Mouse (Mus musculus): ENCODE measurements at regions not wholly inside any gene's neighbourhood (a gene's known extent, or its start where the extent isn't known, plus 50 kb on each side); places are given as distances from the start of the nearest gene placed in this dataset.
A peak's percentile ranks its signal among the peaks of the same experiment; 100 is the strongest.

DNA sequence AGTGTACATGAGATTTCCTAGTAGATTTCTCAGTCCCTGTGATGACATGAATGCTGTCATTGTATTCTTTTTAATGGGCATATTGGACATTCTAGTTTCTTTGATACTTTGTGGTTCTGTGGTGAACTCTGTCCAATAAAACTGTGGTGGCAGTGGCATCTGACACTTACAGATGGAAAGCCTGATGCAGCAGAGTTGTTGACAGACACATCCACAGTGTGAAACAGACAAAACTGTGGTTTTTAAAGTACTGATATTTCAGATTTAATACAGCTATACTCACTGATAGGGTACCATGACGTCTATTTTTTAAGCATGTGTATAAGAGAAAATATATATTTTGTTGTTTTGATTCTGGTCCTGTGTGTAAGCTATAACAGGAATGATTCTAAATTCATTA lies 818.0 kb downstream of the Trim52 start:
- no peak for DNase-seq
- intact Hi-C loops (cut with DNase I; ENCODE audit: low total_unique reads) = no loop called here

DNA sequence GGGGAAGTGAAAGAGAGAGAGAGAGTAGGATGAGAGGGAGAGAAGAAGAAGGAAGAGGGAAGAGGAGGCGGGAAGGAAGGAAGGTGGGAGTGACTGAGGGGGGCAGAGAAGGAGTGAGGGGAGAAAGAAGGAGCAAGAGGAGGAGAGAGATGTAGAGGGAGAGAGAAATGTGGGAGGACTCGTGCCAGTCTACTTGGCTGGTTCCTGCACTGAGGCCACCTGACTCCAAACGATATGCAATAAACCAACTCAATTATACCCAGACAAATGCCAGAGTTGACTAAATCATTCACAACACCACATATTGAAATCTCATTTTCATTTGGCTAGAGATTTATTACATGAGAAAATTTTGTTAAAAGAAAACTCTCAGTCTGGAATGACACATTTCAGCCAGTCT lies 818.4 kb downstream of the Trim52 start:
- intact Hi-C loops (cut with DNase I; ENCODE audit: low total_unique reads) = no loop called here
- DNase-seq = no peak

DNA sequence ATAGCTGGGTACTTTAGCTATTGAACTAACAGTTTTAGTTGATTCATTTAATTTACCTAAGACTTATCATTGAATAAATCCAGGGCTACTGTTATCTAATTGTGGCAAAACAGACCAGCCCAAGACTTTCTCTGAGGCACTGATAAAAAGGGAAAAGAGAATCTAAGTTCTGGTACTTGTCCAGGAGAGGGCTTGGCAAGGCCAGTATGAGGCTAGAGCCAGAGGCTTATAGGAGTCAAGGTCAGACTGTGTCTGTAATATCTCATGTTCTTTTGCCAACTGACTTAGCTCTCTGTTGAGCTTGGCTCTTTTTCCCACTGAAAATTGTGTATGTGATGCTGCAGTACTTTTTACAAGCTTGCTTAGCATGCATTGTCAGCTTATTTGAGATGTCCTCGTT lies 839.3 kb downstream of the Trim52 start:
- peak; percentile 3 for DNase-seq

GRCm38 (mm10) chr14:106977958-106978357 lies 872.0 kb downstream of the Trim52 start:
- DNase-seq = no peak
- intact Hi-C loops (cut with DNase I; ENCODE audit: low total_unique reads) = no loop called here

More for the DNA sequence above, 839.3 kb downstream of the Trim52 start:
- intact Hi-C loops (cut with DNase I; ENCODE audit: low total_unique reads) = no loop called here

- DNase-seq = no peak
- intact Hi-C loops (cut with DNase I; ENCODE audit: low total_unique reads) = no loop called here
Observed at GRCm38 (mm10) chr14:106980752-106981151, 874.8 kb downstream of the Trim52 start.

GRCm38 (mm10) chr14:106997565-106998279 lies 891.7 kb downstream of the Trim52 start:
- intact Hi-C loops (cut with DNase I; ENCODE audit: low total_unique reads) = no loop called here
- DNase-seq = no peak

GRCm38 (mm10) chr14:107004981-107005380 lies 899.0 kb downstream of the Trim52 start:
- DNase-seq = no peak
- intact Hi-C loops (cut with DNase I; ENCODE audit: low total_unique reads) = no loop called here

- DNase-seq = no peak
- intact Hi-C loops (cut with DNase I; ENCODE audit: low total_unique reads) = no loop called here
Observed at GRCm38 (mm10) chr14:107009617-107010016, 903.6 kb downstream of the Trim52 start.

GRCm38 (mm10) chr14:107033807-107034206 lies 927.8 kb downstream of the Trim52 start:
- DNase-seq = no peak
- intact Hi-C loops (cut with DNase I; ENCODE audit: low total_unique reads) = no loop called here

DNA sequence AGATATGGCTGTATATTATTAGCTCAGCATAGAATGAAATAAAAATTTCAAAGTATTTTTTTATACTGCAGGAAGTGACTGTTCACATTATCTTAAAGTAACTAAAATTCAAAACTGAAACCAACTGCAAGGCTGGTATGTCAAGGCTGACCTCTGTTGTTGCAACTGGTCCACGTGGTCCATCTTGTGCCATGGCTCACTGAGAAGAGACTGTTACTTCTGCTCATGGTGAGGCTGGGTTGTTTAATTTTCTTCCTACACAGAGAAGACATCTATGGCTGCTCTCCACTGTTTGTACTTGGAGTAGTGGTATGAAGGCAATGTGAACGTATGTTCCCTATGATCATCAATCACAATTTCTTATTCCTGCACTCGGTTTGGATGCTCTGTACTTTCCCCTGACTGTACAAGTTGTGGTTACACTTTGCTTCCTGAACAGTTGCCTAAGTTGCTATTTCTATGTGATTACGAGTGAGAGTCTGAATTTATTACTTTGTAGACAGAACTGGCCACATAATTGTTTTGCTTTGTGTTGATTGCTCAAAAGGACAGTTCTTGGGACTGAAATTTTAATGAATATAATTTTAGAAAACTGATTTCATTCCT lies 946.1 kb downstream of the Trim52 start:
- no peak for DNase-seq
- intact Hi-C loops (cut with DNase I; ENCODE audit: low total_unique reads) = no loop called here

- intact Hi-C loops (cut with DNase I; ENCODE audit: low total_unique reads) = no loop called here
- DNase-seq = no peak
Observed at GRCm38 (mm10) chr14:107068592-107068991, 962.6 kb downstream of the Trim52 start.

GRCm38 (mm10) chr14:107080407-107080806 lies 974.4 kb downstream of the Trim52 start:
- no peak for DNase-seq
- intact Hi-C loops (cut with DNase I; ENCODE audit: low total_unique reads) = no loop called here
